ENCODE assay signal across 21 mouse cellular contexts in genomic region chr7:64595256-64595655, GRCm38 (mm10).
DNase-seq lines count a peak whose midpoint lies in the region; ATAC-seq and TF ChIP-seq lines count a peak whose summit lies in the region.
"Had no signal": no experiment of that assay in that cellular context is flagged by ENCODE, and none has a peak within 500 bp of the region (broad histone marks: within the 10 kb centered on the region; RNA-seq: fewer than 3 reads in every experiment).

No protein-coding gene starts in this region.

- no peaks in the 10 kb centered on the region for H3K4me1 ChIP-seq in limb, embryonic 10.5 days
- H3K4me1 ChIP-seq: limb, embryonic 13.5 days; liver, embryonic 12.5 days had no signal

- 71% methylated on average over 6 of the region's 6 CpGs for WGBS in limb, embryonic 10.5 days

- DNase-seq in embryo, embryonic 11 days, result peak; percentile 12
- DNase-seq in embryo, embryonic 10 days (ENCODE audit: low spot score), result no peak
- no peak for DNase-seq in layer of hippocampus, adult 2 months (ENCODE audit: low spot score in 2 of 2)
- no peak for DNase-seq in layer of hippocampus, adult 9-10 months (ENCODE audit: low spot score)
- DNase-seq in R1 (ENCODE audit: low read depth, low spot score), result peak; percentile 34
- peak; percentile 32 for DNase-seq in limb, embryonic 10.5 days (ENCODE audit: low spot score)
- no peak for DNase-seq in left cerebral cortex, adult 8-10 months (ENCODE audit: low spot score in 2 of 2)
- DNase-seq: adrenal gland, postnatal 25 days; cerebellum, adult 9-10 months; kidney, adult 18-20 months; lung, adult 2 months; thymus, adult 18-20 months; thymus, postnatal 36 days had no signal

- H3K4me3 ChIP-seq in layer of hippocampus, adult 2 months, result no peak overlapping the region
- H3K4me3 ChIP-seq in limb, embryonic 10.5 days, result no peak overlapping the region
- H3K4me3 ChIP-seq: forebrain, embryonic 13.5 days; limb, embryonic 13.5 days; liver, embryonic 12.5 days; neural tube, embryonic 15.5 days had no signal

- H3K36me3 ChIP-seq in limb, embryonic 10.5 days, result no peaks in the 10 kb centered on the region
- H3K36me3 ChIP-seq: G1E; limb, embryonic 13.5 days; liver, embryonic 12.5 days; neural tube, embryonic 15.5 days had no signal

- H3K9me3 ChIP-seq in limb, embryonic 10.5 days (replicated peaks), result no peaks in the 10 kb centered on the region
- H3K9me3 ChIP-seq: limb, embryonic 13.5 days; neural tube, embryonic 15.5 days had no signal

- no peak for TF ChIP-seq CTCF in layer of hippocampus, adult 2 months (conservative IDR thresholded peaks at IDR 0.05)

- no peak for ATAC-seq in monocyte, adult 5-6 weeks (replicated peaks; ENCODE audit: insufficient number of reproducible peaks, low FRiP score, low TSS enrichment, poor library complexity, severe bottlenecking)
- ATAC-seq: CD4-positive, CD25-positive, alpha-beta regulatory T cell, adult 4 months; forebrain, embryonic 13.5 days; liver, embryonic 12.5 days; midbrain, embryonic 16.5 days had no signal

- no peaks in the 10 kb centered on the region for H3K27me3 ChIP-seq in limb, embryonic 10.5 days (ENCODE audit: low read depth, poor library complexity, severe bottlenecking)
- H3K27me3 ChIP-seq: forebrain, embryonic 13.5 days; limb, embryonic 13.5 days; liver, embryonic 12.5 days; neural tube, embryonic 15.5 days had no signal

- H3K27ac ChIP-seq in layer of hippocampus, adult 2 months, result peak overlapping the region; percentile 59
- no peak overlapping the region for H3K27ac ChIP-seq in limb, embryonic 10.5 days
- H3K27ac ChIP-seq: forebrain, embryonic 13.5 days; limb, embryonic 13.5 days; liver, embryonic 12.5 days; neural tube, embryonic 15.5 days had no signal

Comparison
In these comparisons a context has a peak if more than half of its experiments do, and no peak if none do; other contexts are left out.
1. DNase-seq: peak in embryo, embryonic 11 days (single experiment), R1 (single experiment) and limb, embryonic 10.5 days (single experiment); none in embryo, embryonic 10 days (single experiment), layer of hippocampus, adult 2 months (0 of 2), layer of hippocampus, adult 9-10 months (single experiment) and left cerebral cortex, adult 8-10 months (0 of 2).